Mouse (Mus musculus): ENCODE data around the gene Vmn1r219.
"Not testable (repeated sequence)": the region's sequence is repeated elsewhere in the genome, so short reads cannot be mapped to it uniquely, and the experiment has no call there.

Gene Vmn1r219

GRCm38 (mm10) chr13:23159012-23159411 lies at the start of gene Vmn1r219:
Gene Vmn1r219, plus strand, starts transcription at chr13:23159312.
- no peak for DNase-seq (ENCODE audit: low spot score in 2 of 2)

- not testable (repeated sequence) for DNase-seq (ENCODE audit: low spot score in 2 of 2)
Observed at GRCm38 (mm10) chr13:23118126-23118525, 41.0 kb upstream of the Vmn1r219 start, which contains the start of gene Vmn1r217. Gene Vmn1r217, minus strand, starts transcription at chr13:23118226.

GRCm38 (mm10) chr13:23120611-23121010 lies 38.5 kb upstream of the Vmn1r219 start:
- DNase-seq (ENCODE audit: low spot score in 2 of 2) = no peak

- no peak for DNase-seq (ENCODE audit: low spot score in 2 of 2)
Observed at GRCm38 (mm10) chr13:23133099-23133498, 26.0 kb upstream of the Vmn1r219 start, which contains the start of gene Vmn1r218. Gene Vmn1r218, plus strand, starts transcription at chr13:23133155.

- DNase-seq (ENCODE audit: low spot score in 2 of 2) = no peak
Observed at GRCm38 (mm10) chr13:23133501-23133900, 25.6 kb upstream of the Vmn1r219 start.

GRCm38 (mm10) chr13:23138880-23139279 lies 20.2 kb upstream of the Vmn1r219 start:
- DNase-seq (ENCODE audit: low spot score in 2 of 2) = no peak

GRCm38 (mm10) chr13:23157848-23158247 lies 1.3 kb upstream of the Vmn1r219 start:
- DNase-seq (ENCODE audit: low spot score in 2 of 2) = no peak

- not testable (repeated sequence) for DNase-seq (ENCODE audit: low spot score in 2 of 2)
Observed at GRCm38 (mm10) chr13:23166471-23166870, 7.4 kb downstream of the Vmn1r219 start.

GRCm38 (mm10) chr13:23187875-23188274 lies 28.8 kb downstream of the Vmn1r219 start, which contains the start of gene Vmn1r220:
Gene Vmn1r220, minus strand, starts transcription at chr13:23187975.
- DNase-seq (ENCODE audit: low spot score in 2 of 2) = no peak

GRCm38 (mm10) chr13:23203885-23204284 lies 44.8 kb downstream of the Vmn1r219 start:
- not testable (repeated sequence) for DNase-seq (ENCODE audit: low spot score in 2 of 2)

- DNase-seq (ENCODE audit: low spot score in 2 of 2) = not testable (repeated sequence)
Observed at GRCm38 (mm10) chr13:23213827-23214226, 54.7 kb downstream of the Vmn1r219 start, which contains the start of gene Vmn1r221. Gene Vmn1r221, plus strand, starts transcription at chr13:23214127.

Data from heart, adult 9 months (tissue).